Comparison of ENCODE assay signal across 13 mouse cellular contexts in the genomic region with DNA sequence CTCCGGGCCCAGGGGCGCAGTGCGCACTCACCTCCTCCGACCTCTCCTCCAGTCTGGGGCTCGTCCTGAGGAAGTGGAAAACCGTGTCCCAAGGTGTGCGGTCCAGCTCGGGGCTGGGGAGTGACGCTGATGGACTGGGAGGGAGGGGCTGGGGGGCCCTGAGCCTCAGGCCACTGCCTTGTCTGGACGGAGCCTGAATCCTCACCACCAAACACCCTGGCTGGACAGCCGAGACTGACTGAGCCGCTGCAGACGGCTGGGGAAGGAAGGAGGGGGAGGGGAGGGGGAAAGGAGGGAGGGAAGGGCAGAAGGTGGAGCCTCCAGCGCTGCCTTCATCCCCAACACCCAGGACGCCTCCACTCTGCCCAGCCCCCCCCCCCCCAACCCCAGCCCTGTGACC. TPM values are rescaled to one million over a fixed set of nuclear protein-coding genes. Genes with fewer than 3 reads are reported as not detected.
DNase-seq lines count a peak whose midpoint lies in the region; ATAC-seq and TF ChIP-seq lines count a peak whose summit lies in the region.
"Had no signal": no experiment of that assay in that cellular context is flagged by ENCODE, and none has a peak within 500 bp of the region (broad histone marks: within the 10 kb centered on the region; RNA-seq: fewer than 3 reads in every experiment).

No protein-coding gene starts in this region.

- H3K27ac ChIP-seq in midbrain, embryonic 11.5 days (ENCODE audit: low read depth, low read length) = no peak overlapping the region
- no peak overlapping the region for H3K27ac ChIP-seq in midbrain, embryonic 14.5 days (replicated peaks; ENCODE audit: low read depth, low read length)
- H3K27ac ChIP-seq in limb, embryonic 10.5 days = no peak overlapping the region
- H3K27ac ChIP-seq in kidney, adult 2 months (ENCODE audit: insufficient read depth, low read depth, low read length) = no peak overlapping the region
- H3K27ac ChIP-seq: forebrain, embryonic 13.5 days had no signal

- 5% methylated on average over 15 of the region's 15 CpGs for WGBS in midbrain, embryonic 11.5 days
- WGBS in midbrain, embryonic 14.5 days = 4% methylated on average over 14 of the region's 15 CpGs
- 2% methylated on average over 13 of the region's 15 CpGs for WGBS in limb, embryonic 10.5 days
- 23% methylated on average over 15 of the region's 15 CpGs for WGBS in kidney, adult 2 months

- H3K9ac ChIP-seq in midbrain, embryonic 11.5 days (ENCODE audit: low read length) = no peak overlapping the region
- no peak overlapping the region for H3K9ac ChIP-seq in midbrain, embryonic 14.5 days (replicated peaks; ENCODE audit: low read length)
- H3K9ac ChIP-seq: forebrain, embryonic 13.5 days had no signal

- TF ChIP-seq POLR2A in kidney, adult 2 months (IDR thresholded peaks at IDR 0.05; ENCODE audit: low read depth, low read length) = no peak

- peak; percentile 3 for DNase-seq in adrenal gland, postnatal 14 days
- no peak for DNase-seq in adrenal gland, postnatal 36 days
- DNase-seq in midbrain, embryonic 11.5 days (ENCODE audit: low spot score, missing footprints) = peak; percentile 89
- no peak for DNase-seq in midbrain, embryonic 14.5 days
- peak; percentile 43 for DNase-seq in limb, embryonic 10.5 days (ENCODE audit: low spot score)
- DNase-seq in telencephalon, adult 2 months (ENCODE audit: low read depth, low spot score) = peak; percentile 29
- no peak for DNase-seq in kidney, adult 2 months
- no peak for DNase-seq in adrenal gland, postnatal 10 days
- DNase-seq: cerebellum, postnatal 25 days; heart, adult 18-20 months; thymus, postnatal 25 days had no signal

- no peak for TF ChIP-seq CTCF in kidney, adult 2 months (conservative IDR thresholded peaks at IDR 0.05; ENCODE audit: insufficient read depth, insufficient read length, low read depth, low read length)

- no peak for ATAC-seq in midbrain, embryonic 11.5 days (ENCODE audit: low FRiP score)
- no peak for ATAC-seq in midbrain, embryonic 14.5 days (ENCODE audit: low FRiP score, low TSS enrichment)
- ATAC-seq: forebrain, embryonic 13.5 days; Patski had no signal

- peaks cover 35% of the 10 kb centered on the region for H3K27me3 ChIP-seq in midbrain, embryonic 11.5 days (ENCODE audit: control insufficient read depth, insufficient read depth, low read length)
- H3K27me3 ChIP-seq in midbrain, embryonic 14.5 days (ENCODE audit: control insufficient read depth, insufficient read depth, low read length) = peaks cover 36% of the 10 kb centered on the region
- peaks cover 79% of the 10 kb centered on the region for H3K27me3 ChIP-seq in limb, embryonic 10.5 days (ENCODE audit: low read depth, poor library complexity, severe bottlenecking)
- H3K27me3 ChIP-seq in kidney, adult 2 months (replicated peaks; ENCODE audit: control insufficient read depth, insufficient read depth, low read length) = peaks cover 3% of the 10 kb centered on the region; the same call in 1 of the 2 replicates

- no peak overlapping the region for H3K4me3 ChIP-seq in midbrain, embryonic 11.5 days (ENCODE audit: low read depth, low read length)
- H3K4me3 ChIP-seq in midbrain, embryonic 14.5 days (replicated peaks; ENCODE audit: low read depth, low read length) = no peak overlapping the region
- peak overlapping the region; percentile 36 for H3K4me3 ChIP-seq in limb, embryonic 10.5 days
- H3K4me3 ChIP-seq in kidney, adult 2 months (ENCODE audit: insufficient read depth, low read depth, low read length) = no peak overlapping the region
- H3K4me3 ChIP-seq: forebrain, embryonic 13.5 days had no signal

- H3K4me2 ChIP-seq in midbrain, embryonic 11.5 days = no peak overlapping the region
- no peak overlapping the region for H3K4me2 ChIP-seq in midbrain, embryonic 14.5 days (ENCODE audit: low read length)
- H3K4me2 ChIP-seq: forebrain, embryonic 13.5 days had no signal

- H3K4me1 ChIP-seq in midbrain, embryonic 11.5 days (ENCODE audit: control insufficient read depth, insufficient read depth, low read length) = 0 out of 2 replicates have a peak, but pooled peaks cover 4% of the 10 kb centered on the region
- 0 out of 2 replicates have a peak, but pooled peaks cover 6% of the 10 kb centered on the region for H3K4me1 ChIP-seq in midbrain, embryonic 14.5 days (ENCODE audit: control insufficient read depth, insufficient read depth, low read length)
- H3K4me1 ChIP-seq in limb, embryonic 10.5 days = peaks cover 46% of the 10 kb centered on the region
- H3K4me1 ChIP-seq in kidney, adult 2 months (ENCODE audit: control insufficient read depth, insufficient read depth, low read length) = no peaks in the 10 kb centered on the region

- no peaks in the 10 kb centered on the region for H3K36me3 ChIP-seq in midbrain, embryonic 11.5 days (ENCODE audit: control insufficient read depth, insufficient read depth, low read length)
- H3K36me3 ChIP-seq in midbrain, embryonic 14.5 days (ENCODE audit: control insufficient read depth, insufficient read depth, low read length) = no peaks in the 10 kb centered on the region
- H3K36me3 ChIP-seq in limb, embryonic 10.5 days = no peaks in the 10 kb centered on the region
- H3K36me3 ChIP-seq in kidney, adult 2 months (ENCODE audit: control insufficient read depth, insufficient read depth, low read length) = no peaks in the 10 kb centered on the region

- no peaks in the 10 kb centered on the region for H3K9me3 ChIP-seq in midbrain, embryonic 11.5 days (ENCODE audit: control insufficient read depth, low read length)
- no peaks in the 10 kb centered on the region for H3K9me3 ChIP-seq in midbrain, embryonic 14.5 days (ENCODE audit: control insufficient read depth, low read length)
- H3K9me3 ChIP-seq in limb, embryonic 10.5 days (replicated peaks) = no peaks in the 10 kb centered on the region
- H3K9me3 ChIP-seq: forebrain, embryonic 13.5 days had no signal

RNA-seq across cellular contexts. Expression of a gene that starts 0.8 kb away (rescaled TPM):
- total RNA-seq in adrenal gland, postnatal 14 days (2021) = 2.3 and 3.3 TPM in 2 replicates
- 1 to 10 TPM; 1.3 to 1.8 TPM for total RNA-seq in adrenal gland, postnatal 36 days (2021)
- polyA plus RNA-seq in midbrain, embryonic 11.5 days (2014; fragmentation: Nextera tagmentation; extraction: Ambion mirVana) = 0.64 and 0.95 TPM in 2 replicates
- 1.5 and 2.3 TPM in 2 replicates for polyA plus RNA-seq in midbrain, embryonic 14.5 days (2014; fragmentation: Nextera tagmentation; extraction: Ambion mirVana)
- polyA plus RNA-seq in limb, embryonic 10.5 days (2016; fragmentation: Nextera tagmentation; extraction: Ambion mirVana) = 0.75 and 1.8 TPM in 2 replicates
- 0.75 and 1.2 TPM in 2 replicates for polyA plus RNA-seq in kidney, adult 2 months (2012; rRNA removed)
- 1 to 10 TPM; 4.7 to 5.3 TPM for total RNA-seq in adrenal gland, postnatal 10 days (2021)
- polyA plus RNA-seq: Patski had no signal

RNA-seq across cellular contexts. Expression of a gene that starts 23.2 kb away (rescaled TPM):
- total RNA-seq in adrenal gland, postnatal 14 days (2021) = 4.4 and 4.7 TPM in 2 replicates
- 1 to 10 TPM; 5.5 to 7.3 TPM for total RNA-seq in adrenal gland, postnatal 36 days (2021)
- 9.5 and 10.2 TPM in 2 replicates for polyA plus RNA-seq in midbrain, embryonic 11.5 days (2014; fragmentation: Nextera tagmentation; extraction: Ambion mirVana)
- polyA plus RNA-seq in midbrain, embryonic 14.5 days (2014; fragmentation: Nextera tagmentation; extraction: Ambion mirVana) = 14.0 and 17.3 TPM in 2 replicates
- polyA plus RNA-seq in limb, embryonic 10.5 days (2016; fragmentation: Nextera tagmentation; extraction: Ambion mirVana) = 5.2 and 5.7 TPM in 2 replicates
- polyA plus RNA-seq in kidney, adult 2 months (2012; rRNA removed) = 18.8 and 19.6 TPM in 2 replicates
- 1 to 10 TPM; 3.5 to 3.7 TPM for total RNA-seq in adrenal gland, postnatal 10 days (2021)

RNA-seq across cellular contexts. Expression of a gene that starts 23.4 kb away (rescaled TPM):
- 110 and 127 TPM in 2 replicates for total RNA-seq in adrenal gland, postnatal 14 days (2021)
- total RNA-seq in adrenal gland, postnatal 36 days (2021) = 100 to 1,000 TPM; 137 to 143 TPM
- 354 and 362 TPM in 2 replicates for polyA plus RNA-seq in midbrain, embryonic 11.5 days (2014; fragmentation: Nextera tagmentation; extraction: Ambion mirVana)
- 287 and 355 TPM in 2 replicates for polyA plus RNA-seq in midbrain, embryonic 14.5 days (2014; fragmentation: Nextera tagmentation; extraction: Ambion mirVana)
- 351 and 426 TPM in 2 replicates for polyA plus RNA-seq in limb, embryonic 10.5 days (2016; fragmentation: Nextera tagmentation; extraction: Ambion mirVana)
- 50.3 and 74.9 TPM in 2 replicates for polyA plus RNA-seq in kidney, adult 2 months (2012; rRNA removed)
- 100 to 1,000 TPM; 145 TPM for total RNA-seq in adrenal gland, postnatal 10 days (2021)

RNA-seq across cellular contexts. Expression of a gene that starts 55.6 kb away (rescaled TPM):
- 34.3 and 41.0 TPM in 2 replicates for total RNA-seq in adrenal gland, postnatal 14 days (2021)
- total RNA-seq in adrenal gland, postnatal 36 days (2021) = 10 to 100 TPM; 41.3 to 51.4 TPM
- 5.2 and 5.4 TPM in 2 replicates for polyA plus RNA-seq in midbrain, embryonic 11.5 days (2014; fragmentation: Nextera tagmentation; extraction: Ambion mirVana)
- polyA plus RNA-seq in midbrain, embryonic 14.5 days (2014; fragmentation: Nextera tagmentation; extraction: Ambion mirVana) = 11.8 and 11.9 TPM in 2 replicates
- polyA plus RNA-seq in limb, embryonic 10.5 days (2016; fragmentation: Nextera tagmentation; extraction: Ambion mirVana) = 6.8 and 9.7 TPM in 2 replicates
- 23.3 and 24.5 TPM in 2 replicates for polyA plus RNA-seq in kidney, adult 2 months (2012; rRNA removed)
- total RNA-seq in adrenal gland, postnatal 10 days (2021) = 10 to 100 TPM; 29.0 to 33.4 TPM

Comparison
In these comparisons a context has a peak if more than half of its experiments do, and no peak if none do; other contexts are left out.
1. DNase-seq: peak in adrenal gland, postnatal 14 days (single experiment), midbrain, embryonic 11.5 days (single experiment), limb, embryonic 10.5 days (single experiment) and telencephalon, adult 2 months (single experiment); none in adrenal gland, postnatal 36 days (0 of 2), midbrain, embryonic 14.5 days (single experiment), kidney, adult 2 months (single experiment) and adrenal gland, postnatal 10 days (single experiment).